Mouse (Mus musculus) retina, adult 2 months (tissue): ENCODE data around the gene Cxcr5.

Experiments used
- DNase-seq: peaks from one replicate; pipeline ENCODE4 v3.0.0-alpha.2; 2012; ENCODE audit warnings: low read depth, low spot score

The Cxcr5 gene

DNA sequence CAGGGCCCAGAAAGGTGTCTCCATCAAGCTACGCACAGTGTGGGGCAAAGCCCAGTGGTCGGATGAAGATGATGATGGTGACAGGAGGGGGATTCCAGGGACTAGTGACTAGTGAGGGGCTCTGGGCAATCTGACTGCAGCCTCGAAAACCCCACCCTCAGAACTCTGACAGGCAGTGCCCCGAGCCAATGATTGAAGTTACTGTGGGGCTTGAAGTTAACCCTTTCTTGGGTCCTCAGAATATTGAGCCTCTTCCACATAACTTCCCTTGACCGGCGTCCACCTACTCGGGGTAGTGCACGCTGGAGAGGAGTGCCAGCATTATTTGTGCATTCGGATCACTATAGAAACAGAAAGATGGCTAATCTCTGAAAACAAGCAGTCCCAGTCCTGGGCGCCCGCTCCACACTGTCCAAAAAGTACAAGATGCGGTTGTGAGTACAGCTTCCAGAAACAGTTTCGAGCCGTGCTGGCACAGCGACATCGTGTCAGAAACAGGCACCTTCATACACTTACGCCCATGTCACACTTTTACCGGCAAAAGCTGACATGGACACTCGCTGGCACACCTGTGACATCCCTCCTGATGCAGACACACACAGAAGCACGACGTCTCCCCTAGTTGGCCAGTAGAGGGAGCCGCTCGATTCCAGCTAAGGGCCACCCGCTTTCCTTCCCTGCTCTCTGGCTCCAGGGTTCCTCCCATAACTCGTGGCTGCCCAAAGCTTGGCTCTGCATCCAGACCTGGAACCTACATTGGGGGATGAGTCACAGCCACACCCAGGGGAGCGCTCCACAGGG is 81.8 kb downstream of the Cxcr5 start:
- DNase-seq, result peak; percentile 73

DNA sequence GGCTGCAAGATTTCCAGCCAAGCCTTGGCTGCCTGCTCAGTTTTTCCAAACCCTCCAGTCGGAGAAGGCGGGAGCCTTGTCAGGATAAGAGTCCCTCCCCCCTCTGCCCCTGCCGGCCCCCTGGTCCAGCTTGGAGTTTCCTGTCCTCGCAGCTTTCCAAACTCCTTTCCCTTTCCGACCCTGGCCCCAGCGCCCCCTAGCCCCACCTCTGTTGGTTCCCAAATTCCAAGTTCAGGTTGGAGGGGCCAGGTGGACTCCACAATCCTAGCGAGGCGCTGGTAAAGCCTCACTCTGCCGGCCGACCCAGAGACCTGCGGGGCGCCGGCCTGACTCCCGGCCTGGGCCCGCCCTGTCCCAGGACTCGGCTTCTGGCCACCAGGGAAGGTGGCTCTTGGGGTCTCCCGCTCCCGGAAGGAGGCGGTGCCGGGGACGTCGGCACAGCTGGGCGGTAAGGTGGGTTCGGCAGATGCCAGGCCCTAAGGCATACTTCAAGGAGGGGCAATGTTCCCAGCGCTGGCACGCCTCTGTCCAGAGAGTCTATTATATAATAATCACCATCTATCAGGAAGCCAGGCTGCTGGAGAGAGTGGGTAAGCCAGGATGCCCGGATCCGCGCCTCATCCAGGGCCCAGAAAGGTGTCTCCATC is 82.6 kb downstream of the Cxcr5 start:
- no peak for DNase-seq

DNA sequence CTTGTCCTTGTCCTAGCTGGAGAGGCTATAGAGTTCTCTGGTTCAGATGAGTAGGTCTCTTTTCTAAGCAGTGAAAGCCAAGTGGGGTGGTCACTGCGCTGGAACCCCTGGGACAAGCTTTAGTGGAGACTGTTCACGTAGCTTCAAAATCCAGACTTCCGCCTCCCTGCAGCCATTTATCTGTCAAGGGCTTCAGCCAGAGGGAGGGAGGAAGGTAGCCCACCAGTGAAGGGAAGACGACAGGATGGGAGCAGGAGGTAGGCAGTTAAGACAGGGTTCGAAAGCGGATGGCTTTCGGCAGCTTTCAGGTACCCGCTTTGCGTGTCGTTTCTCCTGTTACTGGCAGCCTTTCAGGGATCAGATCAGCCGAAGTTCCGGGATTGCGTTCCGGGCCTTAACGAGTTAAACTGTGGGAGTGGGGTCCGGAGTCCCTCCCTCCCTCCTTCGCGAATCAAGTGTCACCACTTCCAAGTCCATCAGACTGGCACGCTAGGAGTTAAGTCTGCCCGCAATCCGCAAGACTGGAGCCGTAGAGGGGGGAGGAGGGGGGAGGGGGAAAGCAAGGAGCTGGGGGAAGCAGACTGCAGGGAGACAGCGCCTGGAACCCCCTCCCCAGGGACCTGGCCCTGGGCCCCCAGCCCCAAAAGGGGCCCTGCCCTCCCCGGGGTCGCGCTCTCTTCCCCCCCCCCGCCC is 83.3 kb downstream of the Cxcr5 start:
- DNase-seq, result no peak

DNA sequence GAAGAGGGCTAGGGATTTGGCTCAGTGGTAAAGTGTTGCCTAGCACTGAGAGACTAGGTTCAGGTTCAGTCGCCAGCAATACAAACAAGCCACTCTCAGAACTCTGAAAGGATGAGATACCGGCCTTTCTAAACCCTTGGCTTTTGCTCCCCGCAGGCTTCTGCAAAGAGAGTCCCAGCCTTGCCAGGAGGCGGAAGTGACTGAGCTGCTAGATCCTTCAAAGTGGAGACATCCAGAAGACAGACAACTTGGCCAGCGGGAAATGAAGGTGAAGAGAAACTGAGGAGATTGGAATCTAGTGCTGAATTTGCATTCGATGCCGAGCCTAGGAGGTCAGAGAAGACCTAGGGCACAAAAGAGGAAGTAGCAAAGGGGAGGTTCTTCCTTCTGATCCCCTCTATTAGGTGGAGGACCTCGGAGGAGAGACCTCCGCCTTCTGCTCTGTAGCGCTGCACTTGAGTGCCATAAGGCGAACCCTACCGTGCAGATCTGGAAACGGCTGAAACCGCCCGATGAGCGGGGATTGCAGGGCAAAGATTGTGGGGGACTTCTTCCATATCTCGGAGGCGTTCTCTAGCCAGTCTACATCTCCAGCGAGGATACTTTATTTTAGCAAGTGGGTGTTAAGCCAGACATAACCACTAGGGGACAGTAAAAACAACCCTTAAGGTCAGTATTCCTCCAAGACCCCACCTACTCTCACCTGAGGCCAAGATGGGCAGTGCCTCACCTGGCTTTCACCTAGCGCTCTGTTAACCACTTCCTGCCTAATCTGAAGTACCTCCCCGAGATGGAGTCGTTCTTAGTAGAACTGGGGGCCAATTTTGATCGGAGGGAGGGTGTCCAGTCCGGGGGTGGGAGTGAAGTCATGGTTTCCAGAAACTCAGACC is 84.1 kb downstream of the Cxcr5 start:
- DNase-seq, result no peak

DNA sequence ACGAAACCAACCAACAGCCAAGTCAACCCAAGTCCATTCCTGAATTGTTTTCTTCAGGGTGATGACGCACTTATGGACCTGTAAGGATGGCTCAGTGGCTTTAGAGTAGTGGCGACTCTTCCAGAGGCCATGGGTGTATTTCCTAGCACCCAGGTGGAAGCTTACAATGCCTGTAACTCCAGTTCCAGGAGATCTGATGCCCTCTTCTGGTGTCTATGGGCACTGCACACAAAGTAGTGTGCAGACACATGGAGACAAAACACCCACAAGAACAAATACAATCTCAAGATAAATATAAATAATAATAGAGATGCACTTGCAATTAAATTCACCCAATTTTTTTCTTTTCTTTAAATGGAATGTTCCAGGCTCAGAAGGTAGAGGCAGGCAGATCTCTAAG is 85.7 kb downstream of the Cxcr5 start:
- DNase-seq, result no peak

DNA sequence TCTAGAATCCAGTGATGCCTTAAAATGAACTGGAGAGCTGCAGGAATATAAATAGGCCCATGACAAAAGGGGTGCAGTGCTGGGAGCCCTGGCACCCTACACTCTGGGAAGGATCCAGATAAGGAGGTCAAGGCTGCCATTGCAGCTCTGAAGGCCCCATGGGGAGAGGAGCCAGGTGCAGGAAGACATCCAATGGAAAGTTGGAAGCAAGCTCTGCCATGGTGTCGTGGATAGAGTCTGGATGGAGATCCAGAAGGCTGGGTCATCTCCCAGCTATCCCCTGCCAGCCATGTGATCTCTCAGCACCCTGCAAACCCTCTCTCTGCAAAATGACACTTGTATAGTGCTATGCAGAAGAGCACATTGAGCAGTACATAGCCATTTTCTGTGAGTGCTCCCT is 87.3 kb downstream of the Cxcr5 start:
- DNase-seq, result no peak

DNA sequence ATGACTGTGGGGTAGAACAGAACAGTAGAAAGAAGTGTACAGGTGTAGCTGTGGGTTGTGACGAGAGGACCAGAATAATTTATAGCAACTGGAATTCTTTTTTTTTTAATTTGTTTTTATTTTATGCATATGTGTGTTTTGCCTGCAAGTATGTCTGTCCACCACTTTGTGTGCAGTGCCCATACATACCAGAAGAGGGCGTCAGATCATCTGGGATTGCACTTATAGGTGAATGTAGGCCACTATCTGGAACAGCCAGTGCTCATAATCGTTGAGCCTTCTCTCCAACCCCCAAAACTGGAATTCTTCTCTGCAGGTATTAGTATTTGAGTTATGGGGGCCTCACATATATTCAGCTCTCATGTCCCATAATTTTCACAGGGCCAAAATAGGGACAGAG is 88.5 kb downstream of the Cxcr5 start:
- DNase-seq, result no peak

DNA sequence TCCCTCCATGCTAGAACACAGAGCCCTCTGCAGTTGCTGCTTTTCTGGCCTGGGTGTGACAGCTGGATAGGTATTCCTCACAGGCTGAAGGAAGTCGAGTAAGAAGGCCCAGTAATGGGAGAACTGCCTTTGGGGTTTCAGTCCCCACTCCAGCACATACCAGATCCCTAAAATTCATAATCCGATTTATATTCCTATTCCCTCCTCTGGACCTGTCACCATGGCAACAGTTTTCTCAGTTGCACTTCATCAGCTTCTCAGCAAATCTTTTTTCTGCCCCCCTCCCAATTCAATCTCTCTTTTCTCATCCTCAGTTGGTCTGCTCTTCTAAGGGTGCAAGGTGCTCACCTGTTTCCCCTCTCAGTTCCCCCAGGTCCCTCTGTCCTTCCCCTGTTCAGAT is 92.9 kb downstream of the Cxcr5 start:
- DNase-seq, result no peak

DNA sequence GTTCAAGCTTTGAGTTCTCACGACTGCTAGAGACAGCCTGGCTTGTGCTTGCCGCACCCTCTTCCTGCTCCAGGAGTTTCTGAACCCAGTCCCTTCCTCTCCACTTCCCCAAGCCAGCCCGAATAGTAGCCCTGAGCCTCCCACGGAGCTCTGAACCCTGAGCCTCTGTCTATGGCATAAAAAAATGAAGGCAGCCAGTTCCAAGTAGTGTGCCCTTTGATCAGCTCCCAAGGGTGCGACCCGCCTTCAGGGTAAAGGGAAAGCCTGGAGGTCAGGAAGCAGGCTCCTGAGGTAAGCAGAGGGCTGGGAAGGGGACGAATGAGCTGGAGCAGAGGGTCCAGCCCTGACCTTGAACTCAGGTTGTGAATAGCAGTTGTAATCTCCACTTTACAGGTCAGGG is 93.5 kb downstream of the Cxcr5 start:
- no peak for DNase-seq

DNA sequence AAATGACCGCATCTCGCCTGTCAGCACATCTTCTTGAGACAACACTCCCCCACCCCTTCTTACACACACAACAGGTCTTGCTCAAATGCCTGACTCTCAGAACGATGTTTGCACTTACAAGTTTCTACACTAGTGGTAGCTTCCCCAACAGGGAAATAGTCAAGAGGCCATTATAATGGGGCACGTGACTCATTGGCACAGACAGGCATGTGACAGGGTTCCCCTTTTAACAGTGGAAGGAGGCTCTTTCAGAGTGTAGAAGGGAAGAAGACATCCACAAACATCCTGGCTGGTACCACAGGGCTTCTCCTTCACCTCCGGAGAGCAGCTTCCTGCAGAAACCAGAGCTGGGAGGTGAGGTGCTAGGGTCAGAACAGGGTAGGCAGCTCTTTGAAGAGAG is 99.7 kb downstream of the Cxcr5 start:
- DNase-seq, result no peak
